Mouse (Mus musculus) thymus, adult 18-20 months (tissue): Measurements from ENCODE around the gene Wnt4.

Experiments used
- DNase-seq, 2 experiments: peaks; one replicate each; pipeline ENCODE4 v3.0.0; 2022; ENCODE audit warnings: mixed read lengths in 2 of 2

Wnt4 gene

DNA sequence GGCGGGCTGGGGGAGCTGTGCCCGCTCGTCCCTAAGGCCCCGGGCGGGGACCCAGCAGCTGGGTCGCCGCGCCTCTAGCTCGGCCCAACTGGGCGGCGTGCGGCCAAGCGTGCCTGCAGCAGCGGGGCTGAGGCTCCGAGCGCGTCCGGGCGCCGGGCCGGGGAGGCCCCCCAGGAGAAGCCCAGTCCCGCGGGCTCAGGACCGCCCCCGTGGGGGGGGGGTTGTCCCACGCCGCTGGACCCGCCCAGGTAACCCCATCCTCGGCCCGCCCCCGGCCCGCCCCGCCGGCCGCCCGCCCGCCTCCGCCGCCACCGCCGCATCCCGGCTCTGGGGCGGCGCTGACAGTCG lies at the start of gene Wnt4:
Gene Wnt4 (plus strand): TSS at position 324 of the 348 bp plus-strand sequence.
- DNase-seq, result no peak

DNA sequence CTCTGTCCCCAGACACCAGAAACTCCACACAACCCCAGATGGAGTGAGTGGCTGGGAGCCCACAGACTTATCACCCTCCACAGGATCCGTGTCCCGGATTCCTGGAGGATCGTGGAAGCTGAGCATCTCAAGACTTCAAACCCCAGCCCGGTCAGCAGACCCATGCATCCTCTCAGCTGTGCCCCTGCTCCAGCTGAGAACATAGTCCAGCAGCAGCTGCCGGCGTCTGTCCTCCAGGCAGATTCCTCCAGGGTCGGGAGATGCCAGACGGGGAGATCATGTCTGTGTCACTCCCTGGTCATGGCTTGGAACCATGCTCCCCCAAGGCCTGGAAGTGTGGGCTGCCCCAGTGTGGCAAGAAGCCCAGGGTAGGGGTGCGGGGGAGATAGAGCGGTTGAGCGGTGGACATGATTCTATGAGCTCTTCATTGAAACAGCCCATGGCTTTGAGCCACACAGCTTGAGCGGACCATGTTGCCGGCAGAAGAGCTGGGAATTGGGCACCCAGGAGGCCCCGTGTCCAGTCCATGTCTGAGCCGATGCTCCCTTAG lies 48.6 kb upstream of the Wnt4 start:
- DNase-seq, result no peak

DNA sequence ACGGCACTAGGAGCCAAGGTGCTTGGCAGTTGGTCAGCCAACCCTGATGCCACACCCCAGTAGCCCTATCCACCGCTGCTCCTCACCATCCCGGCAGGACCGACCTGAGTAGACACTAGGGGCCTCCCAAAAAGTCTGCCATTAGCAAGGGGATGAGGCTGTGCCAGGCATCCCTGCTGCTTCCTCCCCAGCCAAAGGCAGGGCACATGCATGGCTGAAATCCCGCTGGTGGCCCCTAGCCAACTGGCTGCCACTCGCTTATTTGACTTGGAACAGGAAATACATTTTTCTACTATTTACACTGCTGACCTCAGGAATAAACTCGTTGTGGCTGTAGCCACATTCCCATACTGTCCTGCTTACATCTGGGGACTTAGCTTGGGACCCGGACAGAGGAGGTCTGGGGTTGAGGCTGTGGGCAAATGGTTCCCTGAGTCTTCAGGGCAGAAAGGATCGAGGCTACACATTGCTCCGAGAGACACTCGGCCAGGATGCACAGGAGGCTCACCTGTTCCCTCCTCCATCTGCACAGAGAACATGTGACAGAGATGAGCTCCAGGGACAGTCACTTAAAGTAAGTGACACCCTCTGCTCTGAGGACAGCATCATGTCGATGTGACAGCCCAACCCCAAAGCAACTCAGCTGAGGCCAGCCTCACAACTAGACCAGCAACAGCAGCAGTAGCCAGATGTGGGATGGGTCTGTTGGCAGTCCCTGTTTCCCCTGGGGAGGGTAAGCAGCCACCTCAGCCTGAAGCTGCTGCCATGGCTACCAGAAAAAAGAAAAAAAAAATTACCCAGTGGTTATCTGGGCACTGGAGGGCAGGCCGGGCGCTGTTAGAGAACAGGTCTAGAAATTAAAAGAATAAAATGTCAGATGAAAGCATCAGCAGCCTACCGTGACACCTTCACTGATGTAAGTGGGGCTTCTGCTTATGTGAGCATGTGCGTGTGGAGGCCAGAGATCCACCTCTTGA lies 45.5 kb upstream of the Wnt4 start:
- DNase-seq, result no peak

DNA sequence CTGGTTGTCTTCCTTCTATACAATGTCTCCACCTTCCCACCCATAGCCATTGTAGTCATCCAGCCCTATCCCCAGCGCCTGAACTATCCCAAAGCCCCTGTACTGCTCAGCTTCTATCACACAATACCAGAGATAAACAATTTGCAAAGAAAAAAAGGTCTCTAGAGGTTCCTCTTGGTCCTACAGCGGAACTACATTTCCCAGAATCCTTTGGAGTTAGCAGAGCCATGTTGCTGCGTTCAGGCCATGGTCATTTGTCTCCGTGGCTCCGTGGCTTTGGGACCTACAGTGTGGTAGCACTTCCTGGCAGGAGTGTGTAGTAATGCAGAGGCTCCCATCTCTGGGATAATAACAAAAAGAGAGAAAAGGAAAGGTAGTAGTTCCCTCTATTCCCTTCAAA lies 43.7 kb upstream of the Wnt4 start:
- DNase-seq, result no peak

DNA sequence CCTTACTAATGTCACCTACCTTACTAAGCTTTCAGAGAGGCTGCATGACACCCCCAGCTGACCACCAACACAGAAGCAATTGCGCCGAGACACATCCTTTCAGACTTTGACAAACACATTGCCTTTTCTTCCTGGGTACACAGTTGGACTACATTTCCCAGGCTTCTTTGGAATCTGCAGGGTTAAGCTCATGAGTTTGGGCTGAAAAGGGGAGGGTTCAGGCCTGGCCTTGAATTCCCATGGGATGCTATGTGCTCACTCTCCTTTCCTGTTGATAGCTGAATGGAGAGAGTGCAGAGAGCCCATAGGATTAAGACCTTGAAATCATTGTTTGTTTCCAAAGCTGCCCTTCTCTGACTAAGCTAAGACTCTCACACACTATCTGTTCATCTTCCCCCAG lies 42.8 kb upstream of the Wnt4 start:
- DNase-seq, result no peak

DNA sequence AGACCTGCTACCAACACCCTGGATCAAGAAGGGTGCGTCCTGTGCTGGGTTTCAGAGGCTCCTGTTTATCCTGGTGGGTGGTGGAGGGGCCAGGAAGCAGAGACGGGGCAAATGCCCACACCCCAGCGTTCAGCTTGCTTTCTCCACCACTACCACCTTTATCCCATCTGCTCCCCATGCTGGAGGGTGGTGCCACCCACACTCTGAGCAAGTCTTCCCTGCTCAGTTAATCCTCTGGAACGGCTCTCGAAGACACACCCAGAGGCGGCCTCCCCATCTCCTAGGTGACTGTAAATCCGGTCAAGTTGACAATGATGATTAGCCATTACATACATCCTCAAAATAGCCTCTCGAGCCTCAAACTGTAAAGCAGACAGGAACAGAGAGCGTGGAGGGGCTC lies 41.9 kb upstream of the Wnt4 start:
- no peak for DNase-seq

DNA sequence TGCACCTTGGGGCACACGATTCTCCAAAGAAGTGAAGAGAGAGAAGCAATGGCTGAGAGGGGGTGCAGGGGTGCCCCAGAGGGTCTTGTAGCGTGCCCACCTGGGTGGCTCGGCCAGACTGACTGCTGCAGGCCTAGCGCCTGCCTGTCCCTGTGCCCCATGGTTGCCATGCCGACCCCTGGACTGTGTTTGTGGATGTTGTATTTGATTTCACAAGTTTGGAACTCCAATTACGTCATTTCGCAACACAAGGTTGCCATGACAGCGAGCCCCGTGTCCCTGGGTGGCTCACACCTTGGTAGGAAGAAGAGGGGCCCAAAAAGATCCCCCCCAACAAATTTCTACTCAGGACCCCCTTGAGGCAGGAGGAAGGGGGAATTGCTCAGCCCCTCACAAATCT lies 32.4 kb upstream of the Wnt4 start:
- DNase-seq, result no peak

DNA sequence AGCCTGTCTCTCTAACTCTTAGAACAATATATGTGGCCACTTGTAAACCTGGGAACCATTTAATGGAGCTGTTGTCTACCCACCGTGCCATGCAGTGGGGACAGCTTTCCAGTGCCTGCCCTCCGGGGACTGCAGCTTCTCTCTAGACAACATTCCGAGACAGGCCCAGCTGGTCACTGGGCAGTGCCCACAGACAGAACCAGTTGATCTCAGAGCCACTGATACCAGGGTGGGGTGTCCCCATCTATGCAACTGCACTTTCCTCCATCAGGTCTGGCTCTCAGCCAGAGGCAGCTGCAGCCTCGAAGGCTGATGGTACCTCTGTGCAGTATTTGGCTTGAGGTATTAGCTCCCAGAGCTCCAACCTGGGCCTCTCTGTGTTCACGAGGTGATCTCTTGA lies 27.0 kb upstream of the Wnt4 start:
- DNase-seq, result no peak

DNA sequence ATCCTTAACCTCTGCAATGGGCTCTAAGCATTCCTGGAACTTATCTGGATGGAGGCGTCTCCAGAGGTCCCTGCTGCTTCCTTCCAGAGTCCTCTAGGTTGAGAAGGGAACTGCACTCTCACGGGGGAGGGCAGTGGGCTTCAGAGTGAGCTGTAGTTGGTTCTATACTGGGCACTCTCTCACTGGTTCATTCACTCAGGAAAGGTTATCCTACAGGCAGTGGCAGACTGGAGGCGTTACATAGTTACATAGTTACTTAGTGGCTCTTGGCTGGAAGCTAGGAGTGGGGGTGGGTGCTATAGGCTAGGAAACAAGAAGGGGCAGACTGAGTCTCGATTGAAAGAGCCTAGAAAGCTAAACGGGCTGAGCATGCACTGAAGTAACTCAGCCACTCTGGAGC lies 26.4 kb upstream of the Wnt4 start:
- no peak for DNase-seq

DNA sequence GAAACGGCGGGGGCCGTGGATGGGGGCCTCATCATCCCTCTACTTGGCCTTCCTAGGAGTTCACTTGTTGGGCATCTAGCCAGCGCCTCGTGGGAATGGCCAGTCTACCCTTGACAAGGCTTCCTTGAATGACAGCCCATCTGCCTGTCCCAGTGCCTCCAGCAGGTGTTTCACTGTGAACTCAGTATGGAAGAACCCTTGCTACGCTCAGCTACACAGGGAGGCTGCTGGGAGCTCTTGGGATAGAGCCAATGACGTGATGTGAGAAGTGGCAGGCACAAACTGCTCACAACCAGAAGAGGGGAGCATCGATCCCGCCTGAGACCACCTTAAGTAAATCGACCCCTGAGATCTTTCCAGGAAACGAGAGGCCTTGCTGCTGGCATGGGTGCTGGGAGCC lies 23.7 kb upstream of the Wnt4 start:
- no peak for DNase-seq

DNA sequence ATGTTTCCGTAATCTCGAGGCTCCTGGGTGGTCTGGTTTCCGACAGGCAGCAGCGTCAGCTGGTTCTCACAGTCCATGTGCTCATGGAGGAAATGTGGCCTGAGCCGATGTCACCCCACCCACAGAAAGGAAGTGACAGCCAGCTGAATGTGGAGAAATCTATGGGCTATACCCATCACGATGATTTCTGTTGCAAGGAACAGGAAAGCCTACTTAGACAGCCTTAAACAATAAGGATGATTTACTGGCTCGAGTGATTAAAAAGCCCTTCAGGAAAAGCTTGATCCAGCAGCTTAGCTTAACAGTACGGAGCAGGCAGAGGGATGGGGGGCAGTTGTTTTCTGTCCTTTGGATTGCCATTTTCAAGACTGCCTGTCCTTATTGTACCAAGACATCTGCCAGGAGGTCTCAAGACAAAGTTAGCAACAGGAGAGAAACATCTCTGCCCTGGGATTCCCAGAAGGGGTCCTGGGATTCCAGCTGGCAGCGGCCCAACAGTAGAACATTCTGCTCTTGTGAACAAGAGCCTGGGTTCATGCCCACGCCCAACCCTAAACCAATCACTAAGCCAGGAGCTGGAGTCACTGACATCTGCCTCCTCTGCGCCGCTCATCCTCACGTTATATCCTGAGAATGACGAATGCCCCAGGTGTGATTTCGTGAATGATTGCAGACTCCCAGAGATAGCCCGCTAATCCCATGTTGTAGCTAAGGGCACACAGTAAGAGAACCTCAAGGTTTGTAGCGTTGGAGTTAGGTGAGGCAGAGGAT lies 22.9 kb upstream of the Wnt4 start:
- DNase-seq, result no peak

DNA sequence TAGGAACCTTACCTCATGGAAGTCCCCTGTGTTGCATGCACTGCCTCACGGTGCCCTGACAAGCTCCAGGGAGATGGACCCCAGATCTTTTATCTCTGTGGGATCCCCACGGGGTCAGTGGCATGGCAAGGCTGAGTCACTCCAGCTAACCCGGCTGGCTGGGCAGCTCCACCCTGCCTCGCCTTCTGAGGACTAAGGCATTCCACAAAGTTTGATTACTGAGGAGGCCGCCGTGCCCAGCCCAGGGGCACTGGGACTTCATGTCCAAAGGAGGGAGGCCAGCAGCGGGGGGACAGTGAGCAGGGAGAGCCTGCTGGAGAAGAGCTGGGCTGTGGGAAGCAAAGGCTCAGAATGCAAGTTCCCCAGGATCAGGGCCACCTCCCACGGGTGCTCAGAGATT lies 21.7 kb upstream of the Wnt4 start:
- no peak for DNase-seq

DNA sequence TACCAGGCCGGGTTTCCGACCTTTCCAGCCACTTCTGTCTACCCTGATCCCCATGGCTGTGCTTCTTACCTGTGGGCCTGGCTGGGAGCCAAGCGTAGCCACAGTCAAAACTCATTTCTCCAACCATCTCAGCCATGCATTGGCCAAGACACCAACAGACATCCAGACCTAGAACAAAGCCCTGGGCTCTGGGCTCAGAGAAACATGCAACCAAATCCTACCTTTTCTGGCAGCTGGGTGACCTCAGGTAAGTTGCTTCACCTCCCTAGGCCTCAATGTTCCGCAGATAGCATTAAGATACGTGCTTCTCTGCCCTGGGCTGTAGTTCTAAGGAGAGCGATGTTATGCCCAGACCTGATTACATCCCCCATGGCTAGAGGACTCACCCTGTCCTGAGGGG lies 15.5 kb upstream of the Wnt4 start:
- no peak for DNase-seq

DNA sequence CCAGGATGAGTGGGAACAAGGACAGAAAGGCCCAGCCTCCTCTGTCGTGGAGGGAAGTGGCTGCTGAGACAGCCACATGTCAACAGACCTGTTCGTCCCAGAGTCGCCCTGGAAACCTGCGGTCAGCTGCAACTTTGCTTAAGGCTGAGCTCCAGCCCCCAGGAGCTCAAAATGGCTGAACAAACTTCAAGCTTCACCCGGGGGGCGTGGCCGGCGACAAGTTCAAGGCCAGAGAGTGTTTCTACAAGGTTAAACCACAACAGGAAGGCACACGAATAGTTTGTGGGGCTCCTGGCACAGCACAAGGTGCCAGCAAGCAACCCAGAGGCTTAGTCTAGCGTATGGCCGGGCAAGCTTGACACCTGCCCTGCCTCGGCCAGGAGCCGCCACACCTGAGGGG lies 13.2 kb upstream of the Wnt4 start:
- DNase-seq, result no peak

DNA sequence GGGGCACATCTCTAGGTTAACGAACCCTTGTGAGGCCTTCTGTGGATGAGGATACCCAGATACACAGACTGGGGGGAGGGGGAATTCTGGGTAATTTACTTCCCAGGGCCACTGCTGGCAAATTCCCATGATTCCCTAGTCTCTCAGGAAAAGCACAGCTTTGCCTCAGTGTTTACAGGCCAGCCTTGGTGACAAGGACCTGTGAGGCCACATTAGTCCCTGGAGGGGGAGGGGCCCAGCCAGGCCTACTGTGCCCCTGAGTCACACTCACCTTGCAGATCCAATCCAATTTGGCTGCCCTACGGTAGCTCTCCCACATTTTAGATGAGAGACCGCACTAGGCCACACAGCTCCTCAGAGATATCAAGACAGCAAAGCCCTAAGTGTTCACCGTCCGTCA lies 12.2 kb upstream of the Wnt4 start:
- DNase-seq, result no peak

DNA sequence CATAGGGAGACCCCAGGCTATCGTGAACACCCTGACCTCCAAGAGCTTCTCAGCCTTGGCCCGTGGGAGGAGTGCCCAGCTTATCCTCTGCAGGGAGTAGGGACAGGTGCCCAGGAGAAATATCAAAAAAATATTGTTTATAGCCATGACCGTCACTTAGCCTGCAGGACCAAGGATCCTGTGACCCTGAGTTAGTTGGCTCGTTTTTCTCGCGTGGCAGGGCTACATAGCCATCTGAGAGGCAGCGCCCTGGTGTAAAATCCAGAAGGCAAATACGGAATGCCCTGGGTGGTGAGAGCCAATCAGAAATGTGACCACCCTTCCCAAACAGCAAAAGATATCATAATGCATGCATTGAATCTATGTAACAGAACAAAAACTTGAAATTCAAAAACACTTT lies 8.7 kb upstream of the Wnt4 start:
- no peak for DNase-seq

DNA sequence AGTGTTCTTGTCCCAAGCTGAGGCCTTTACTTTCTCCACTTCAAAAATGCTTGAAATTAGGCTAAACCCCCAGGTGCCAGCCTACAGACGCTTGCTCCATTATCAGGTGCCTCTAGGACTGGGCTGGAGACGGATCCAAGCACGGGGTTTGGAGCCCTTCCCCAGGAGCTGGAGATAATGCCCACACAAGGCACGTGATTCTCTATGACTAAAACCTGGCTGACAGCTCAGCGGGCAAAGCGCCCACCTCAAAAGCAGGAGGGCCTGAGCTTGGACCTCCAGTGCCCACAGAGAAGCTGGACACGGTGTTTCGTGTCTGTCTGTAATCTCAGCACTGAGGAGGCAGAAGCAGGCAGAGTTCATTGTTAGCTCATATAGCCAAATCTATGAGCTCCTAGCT lies 5.4 kb upstream of the Wnt4 start:
- DNase-seq, result no peak

DNA sequence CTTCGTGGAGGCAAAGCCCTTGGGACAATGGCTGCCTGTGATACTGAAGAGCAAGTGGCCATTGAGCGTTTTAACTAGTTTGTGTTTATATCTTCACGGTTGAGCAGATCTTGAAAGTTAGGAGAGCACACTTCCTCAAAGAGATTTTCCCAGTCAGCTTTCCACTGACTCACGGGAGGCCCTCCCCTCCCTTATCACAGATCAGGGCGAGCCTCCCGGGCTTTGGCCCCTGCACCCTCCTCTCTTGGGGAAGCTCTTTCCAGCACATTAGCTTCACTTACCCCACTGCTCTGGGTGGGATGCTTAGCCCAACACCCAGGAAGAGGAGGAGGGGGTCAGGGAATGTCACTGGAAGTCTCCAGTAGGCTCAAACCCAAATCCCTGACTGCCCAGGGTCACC lies 3.0 kb upstream of the Wnt4 start:
- DNase-seq, result no peak

DNA sequence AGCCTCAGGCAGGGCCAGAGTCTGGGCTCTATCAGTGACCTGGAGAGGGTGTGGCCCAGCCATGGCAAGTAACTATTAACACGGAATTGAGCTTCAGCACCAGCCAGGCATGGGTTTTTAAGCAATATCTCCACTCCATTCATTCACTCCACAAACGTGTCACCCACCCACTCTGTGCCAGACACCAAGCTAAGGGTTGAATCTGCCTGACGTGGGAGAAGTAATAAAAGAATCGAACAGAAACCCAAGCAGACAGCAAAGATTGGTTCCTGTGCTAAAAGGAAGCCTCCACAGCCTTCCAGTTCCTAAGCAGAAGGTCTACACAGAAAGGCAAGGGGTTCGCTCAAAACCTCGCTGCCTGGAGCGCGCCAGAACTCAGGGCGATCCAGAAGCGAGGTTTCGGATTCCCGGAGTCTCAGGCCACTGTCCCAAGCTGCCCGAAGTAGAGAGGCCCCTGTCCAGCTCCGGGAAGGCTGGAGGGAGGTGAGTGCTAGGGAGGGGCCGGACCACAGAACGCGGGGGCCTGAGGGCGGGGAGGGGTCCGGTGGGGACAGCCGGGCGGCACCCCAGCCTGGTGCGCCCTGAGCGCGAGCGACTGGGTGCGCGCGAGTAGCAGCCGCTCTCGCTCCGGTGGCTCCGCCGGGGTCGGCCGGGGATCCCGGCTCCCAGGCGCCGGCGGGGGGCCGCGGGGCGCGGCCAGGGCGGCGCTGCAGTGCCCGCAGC lies 685 bp upstream of the Wnt4 start:
- DNase-seq, result no peak

DNA sequence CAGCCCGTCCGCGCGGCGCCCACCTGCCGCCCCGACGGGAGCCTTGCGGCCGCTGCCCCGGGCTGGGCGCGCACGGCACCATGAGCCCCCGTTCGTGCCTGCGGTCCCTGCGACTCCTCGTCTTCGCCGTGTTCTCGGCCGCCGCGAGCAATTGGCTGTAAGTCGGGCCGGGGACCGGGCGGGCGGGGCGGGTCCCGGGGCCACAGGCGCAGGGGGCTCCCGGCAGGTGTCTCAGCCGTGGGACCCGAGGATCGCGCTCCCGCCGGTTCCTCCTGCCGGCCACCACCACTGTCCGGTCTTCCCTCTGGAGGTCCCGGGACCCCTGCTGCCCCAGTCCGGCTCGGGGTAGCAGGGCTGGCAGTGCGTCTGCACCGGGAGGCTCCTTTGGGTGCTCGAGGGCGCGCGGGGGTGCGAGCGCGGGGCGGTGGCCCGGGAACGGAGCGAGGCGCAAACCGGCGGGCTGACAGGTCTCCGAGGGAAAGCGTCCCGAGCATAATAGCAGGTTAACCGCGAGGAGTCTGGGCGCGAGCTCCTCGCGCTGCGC lies 383 bp downstream of the Wnt4 start:
- DNase-seq, result no peak

DNA sequence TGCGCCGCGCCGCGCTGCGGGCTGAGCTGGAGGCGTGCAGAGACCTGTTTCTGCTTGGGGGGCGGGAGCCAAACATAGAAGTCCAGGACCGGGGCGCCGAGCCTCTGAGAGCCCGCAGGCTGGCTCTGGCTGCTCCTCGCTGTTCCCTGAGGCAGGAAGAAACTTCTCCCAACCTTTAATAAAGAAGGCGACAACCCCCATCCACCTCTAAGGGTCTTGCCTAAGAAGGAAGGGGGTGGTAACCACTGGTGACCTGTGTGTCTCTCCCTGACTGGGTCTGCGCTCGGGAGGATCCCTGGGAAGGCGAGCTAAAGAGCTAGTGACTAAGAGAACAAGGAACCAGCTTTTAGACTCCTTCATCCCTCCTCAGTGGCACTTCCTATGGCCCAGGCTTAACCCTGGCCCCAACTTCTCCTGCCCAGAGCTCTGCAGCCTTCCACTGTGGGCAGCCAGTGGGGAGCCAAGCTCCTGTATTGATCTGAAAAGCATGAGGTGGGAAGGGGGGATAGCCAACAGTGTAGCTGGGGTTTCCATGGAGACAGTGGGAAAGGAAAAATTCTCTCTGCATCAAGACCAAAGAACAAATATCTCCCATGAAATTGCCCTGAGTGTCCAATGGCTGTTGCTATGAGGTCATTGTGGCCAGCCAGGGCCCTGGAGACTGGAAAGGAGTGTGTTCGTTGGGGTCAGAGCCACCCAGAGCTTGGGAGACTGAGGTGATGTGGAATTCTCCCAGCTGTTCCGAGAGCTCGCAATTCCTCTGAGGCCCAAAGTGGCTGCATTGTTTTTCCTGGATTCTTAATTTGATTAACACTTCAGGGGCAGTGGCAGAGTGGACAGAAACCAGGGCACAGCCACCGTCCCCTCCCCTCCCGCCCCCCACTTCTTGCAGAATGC lies 1.1 kb downstream of the Wnt4 start:
- DNase-seq, result no peak

DNA sequence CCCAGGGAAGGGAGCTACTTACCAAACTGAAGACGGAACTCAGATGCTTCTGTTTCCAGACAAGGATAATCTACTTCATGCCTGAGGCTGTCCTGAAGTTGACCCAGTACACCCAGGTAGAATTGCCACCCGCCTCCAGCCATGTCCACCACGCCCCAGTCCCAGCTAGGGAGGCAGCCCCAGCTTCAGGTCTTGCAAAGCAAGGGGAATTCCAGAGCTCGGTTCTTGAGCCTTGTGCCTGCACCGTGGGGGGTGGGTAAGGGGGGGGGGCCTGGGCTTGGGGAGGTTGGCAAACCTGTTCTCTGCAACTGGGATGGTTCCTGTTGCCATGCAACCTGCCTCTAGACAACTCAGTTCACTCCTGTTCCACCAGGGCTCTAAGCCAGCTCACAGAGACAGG lies 2.1 kb downstream of the Wnt4 start:
- DNase-seq, result no peak
